Mouse (Mus musculus) forebrain, embryonic 13.5 days (tissue): ENCODE measurements around the gene Gm2174. TPM values are rescaled to one million over a fixed set of nuclear protein-coding genes. Genes with fewer than 3 reads are reported as not detected.

Experiments
- ATAC-seq: fragments of 200-750 bp; cut with Nextera tagmentation; 2 replicates; pipeline ENCODE4 v1.8.0; 2017
- H3K27ac ChIP-seq: fragments of 300-500 bp; sonication (generic); 2 replicates; pipeline ENCODE4 v1.5.1; 2015; ENCODE audit warnings: inconsistent platforms, mild to moderate bottlenecking, moderate library complexity
- H3K27me3 ChIP-seq: fragments of 300-500 bp; sonication (generic); 2 replicates; pipeline ENCODE4 v1.6.1; 2015; ENCODE audit warnings: mild to moderate bottlenecking, inconsistent platforms
- H3K36me3 ChIP-seq: fragments of 300-500 bp; sonication (generic); 2 replicates; pipeline ENCODE4 v1.6.1; 2015; ENCODE audit warnings: mild to moderate bottlenecking, inconsistent platforms; ENCODE audit not compliant: poor library complexity, severe bottlenecking
- H3K4me1 ChIP-seq: fragments of 300-500 bp; sonication (generic); 2 replicates; pipeline ENCODE4 v1.6.1; 2015; ENCODE audit warnings: inconsistent platforms
- H3K4me2 ChIP-seq: fragments of 300-500 bp; sonication (generic); 2 replicates; pipeline ENCODE4 v1.6.1; 2015; ENCODE audit warnings: inconsistent platforms, mild to moderate bottlenecking, moderate library complexity
- H3K4me3 ChIP-seq: fragments of 300-500 bp; sonication (generic); 2 replicates; pipeline ENCODE4 v1.5.1; 2015; ENCODE audit warnings: mild to moderate bottlenecking, inconsistent platforms
- H3K9ac ChIP-seq: fragments of 300-500 bp; sonication (generic); 2 replicates; pipeline ENCODE4 v1.6.1; 2015; ENCODE audit warnings: mild to moderate bottlenecking, inconsistent platforms
- H3K9me3 ChIP-seq: fragments of 300-500 bp; sonication (generic); replicated peaks from 2 replicates; pipeline ENCODE4 v1.6.1; 2016; ENCODE audit warnings: inconsistent platforms
- WGBS: fragments of 180-500 bp; shearing (Covaris S2); methylation state at CpG from one replicate; pipeline ENCODE4 v1.1.7; 2015; 5-methylcytosine and 5-hydroxymethylcytosine counted together
- polyA plus RNA-seq: library from polyadenylated mRNA; unstranded; fragments of >200 nt; fragmentation: Nextera tagmentation; extraction: Ambion mirVana; gene quantifications from 2 replicates; pipeline ENCODE4 v1.2.1, GENCODE M21; 2015

Gene Gm2174
- polyA plus RNA-seq, 1 experiment from 2014 or later: 1.4 TPM

GRCm38 (mm10) chrX:56456379-56456778 lies 8.6 kb downstream of the Gm2174 start:
- Histone ChIP-seq H3K4me3 (peak overlapping the region; percentile 56), H3K4me2 (peak overlapping the region; percentile 61), H3K9me3 (no peaks in the 10 kb centered on the region), H3K36me3 (no peaks in the 10 kb centered on the region), H3K27ac (peak overlapping the region; percentile 97), H3K27me3 (no peaks in the 10 kb centered on the region), H3K9ac (peak overlapping the region; percentile 75), H3K4me1 (no peaks in the 10 kb centered on the region; the same call in 1 of the 2 replicates)
- 21% methylated on average over 8 of the region's 8 CpGs for WGBS
- ATAC-seq: peak; percentile 28

DNA sequence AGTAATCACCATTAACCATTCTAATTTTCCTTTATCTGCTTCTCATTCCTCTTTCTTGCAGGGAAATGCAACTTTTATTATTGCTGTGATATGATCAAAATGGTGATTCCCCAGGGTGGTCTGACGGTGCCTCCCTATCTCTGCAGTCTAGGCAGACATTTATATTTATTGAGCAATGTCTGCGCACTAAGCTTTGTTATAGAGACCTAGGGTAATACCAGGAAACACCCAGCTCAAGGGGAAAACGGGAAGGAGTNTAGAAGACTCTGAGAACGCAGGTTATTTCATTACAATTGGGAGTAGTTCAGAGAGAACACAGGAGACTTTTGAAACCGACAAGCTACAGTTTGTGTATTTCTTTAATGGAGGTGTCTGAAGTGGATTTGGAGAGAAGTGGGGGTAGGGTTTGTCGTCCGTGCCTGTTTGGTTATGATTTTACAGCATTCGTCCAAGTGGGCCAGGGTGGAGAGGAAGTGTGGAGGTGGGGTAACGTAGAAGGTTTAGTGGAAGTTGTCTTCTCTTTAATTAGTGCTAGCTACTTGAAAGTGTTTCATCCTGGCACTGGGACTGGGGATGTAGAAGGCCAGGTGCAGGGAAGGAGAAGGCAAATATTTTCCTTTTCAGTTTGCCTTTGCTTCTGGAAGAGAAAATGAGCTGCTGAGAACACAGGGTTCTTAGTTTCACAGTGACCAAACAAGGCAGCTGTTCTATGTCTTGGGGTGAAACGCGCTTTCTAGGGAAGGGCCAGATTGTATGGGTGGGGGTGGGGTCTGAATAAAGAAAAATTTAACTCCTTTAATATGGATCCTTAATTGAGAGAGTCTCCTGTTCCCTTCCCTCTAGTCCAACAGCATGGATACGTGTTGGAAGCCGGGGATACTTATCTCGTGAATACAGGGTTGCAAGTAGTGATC lies 14.5 kb downstream of the Gm2174 start:
- no peak overlapping the region for H3K4me3 ChIP-seq
- H3K4me1 ChIP-seq: no peaks in the 10 kb centered on the region; the same call in 1 of the 2 replicates
- ATAC-seq: no peak
- H3K4me2 ChIP-seq: no peak overlapping the region
- 84% methylated on average over 14 of the region's 14 CpGs for WGBS
- H3K9ac ChIP-seq: no peak overlapping the region
- no peaks in the 10 kb centered on the region for H3K9me3 ChIP-seq
- H3K36me3 ChIP-seq: 0 out of 2 replicates have a peak, but pooled peaks cover 4% of the 10 kb centered on the region
- no peak overlapping the region for H3K27ac ChIP-seq
- H3K27me3 ChIP-seq: no peaks in the 10 kb centered on the region

GRCm38 (mm10) chrX:56464906-56465305 lies 17.1 kb downstream of the Gm2174 start:
- Histone ChIP-seq H3K4me1 (no peaks in the 10 kb centered on the region), H3K4me3 (no peak overlapping the region), H3K27ac (no peak overlapping the region), H3K4me2 (no peak overlapping the region), H3K9ac (no peak overlapping the region), H3K36me3 (0 out of 2 replicates have a peak, but pooled peaks cover 4% of the 10 kb centered on the region), H3K27me3 (no peaks in the 10 kb centered on the region), H3K9me3 (no peaks in the 10 kb centered on the region)
- ATAC-seq: no peak
- WGBS: 93% methylated on average over 1 of the region's 1 CpGs

- no peaks in the 10 kb centered on the region for H3K4me1 ChIP-seq
- no peak for ATAC-seq
- no peaks in the 10 kb centered on the region for H3K27me3 ChIP-seq
- H3K9me3 ChIP-seq: no peaks in the 10 kb centered on the region
- 78% methylated on average over 4 of the region's 4 CpGs for whole genome bisulfite sequencing
- H3K9ac ChIP-seq: no peak overlapping the region
- 0 out of 2 replicates have a peak, but pooled peaks cover 4% of the 10 kb centered on the region for H3K36me3 ChIP-seq
- no peak overlapping the region for H3K4me3 ChIP-seq
- no peak overlapping the region for H3K27ac ChIP-seq
- H3K4me2 ChIP-seq: no peak overlapping the region
Measured at GRCm38 (mm10) chrX:56467688-56468087, 19.9 kb downstream of the Gm2174 start.

GRCm38 (mm10) chrX:56468422-56468821 lies 20.7 kb downstream of the Gm2174 start:
- Histone ChIP-seq H3K27ac (no peak overlapping the region), H3K27me3 (no peaks in the 10 kb centered on the region), H3K9me3 (no peaks in the 10 kb centered on the region), H3K4me1 (no peaks in the 10 kb centered on the region), H3K9ac (no peak overlapping the region), H3K4me2 (no peak overlapping the region), H3K36me3 (0 out of 2 replicates have a peak, but pooled peaks cover 4% of the 10 kb centered on the region), H3K4me3 (no peak overlapping the region)
- no peak for ATAC-seq
- 50% methylated on average over 6 of the region's 6 CpGs for WGBS

DNA sequence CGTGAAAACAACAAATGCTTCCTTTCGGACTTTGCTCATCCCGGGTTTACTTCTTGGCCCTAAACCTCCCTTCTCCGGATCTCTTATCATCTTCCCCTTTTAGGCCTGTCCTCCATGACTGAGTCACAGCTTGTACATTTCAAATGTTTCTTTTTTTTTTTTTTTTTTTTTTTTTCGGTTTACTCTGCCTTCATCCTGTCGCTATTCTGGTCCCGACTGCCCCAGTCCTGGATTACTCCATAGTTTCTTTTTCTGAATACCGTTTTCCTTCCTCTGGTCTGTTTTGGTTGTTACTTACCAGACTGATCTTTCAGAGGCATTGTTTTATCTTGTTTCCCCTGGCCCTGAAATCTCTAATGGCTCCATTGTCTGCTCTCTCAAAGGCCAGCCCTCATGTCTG lies 26.3 kb downstream of the Gm2174 start:
- no peak overlapping the region for H3K27ac ChIP-seq
- ATAC-seq: no peak
- 60% methylated on average over 8 of the region's 8 CpGs for WGBS
- H3K4me1 ChIP-seq: no peaks in the 10 kb centered on the region
- no peak overlapping the region for H3K9ac ChIP-seq
- no peaks in the 10 kb centered on the region for H3K36me3 ChIP-seq
- H3K27me3 ChIP-seq: no peaks in the 10 kb centered on the region
- H3K9me3 ChIP-seq: no peaks in the 10 kb centered on the region
- no peak overlapping the region for H3K4me2 ChIP-seq
- no peak overlapping the region for H3K4me3 ChIP-seq

DNA sequence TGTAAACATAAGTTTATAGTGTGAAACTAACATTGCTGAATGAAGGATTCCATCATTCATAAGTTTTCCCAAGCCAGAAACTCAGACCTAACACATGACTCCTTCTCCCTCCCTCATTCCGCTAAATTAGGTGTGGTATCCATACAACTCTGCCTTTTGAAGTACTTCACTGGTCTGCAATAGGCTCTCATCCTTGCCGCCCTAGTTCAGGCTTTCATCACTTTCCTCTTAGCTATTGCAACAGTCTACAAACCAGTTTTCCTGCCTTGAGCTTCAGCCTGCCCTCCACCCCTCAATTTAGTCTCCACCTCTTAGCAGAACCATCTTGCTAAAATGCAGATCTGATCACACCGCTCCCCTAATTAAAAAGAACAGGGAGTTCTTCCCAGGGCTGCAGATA lies 29.8 kb downstream of the Gm2174 start:
- no peaks in the 10 kb centered on the region for H3K9me3 ChIP-seq

GRCm38 (mm10) chrX:56481906-56482305 lies 34.1 kb downstream of the Gm2174 start:
- Histone ChIP-seq H3K27ac (no peak overlapping the region), H3K36me3 (peaks cover 3% of the 10 kb centered on the region; the same call in 1 of the 2 replicates), H3K4me1 (no peaks in the 10 kb centered on the region), H3K27me3 (no peaks in the 10 kb centered on the region), H3K9me3 (no peaks in the 10 kb centered on the region), H3K9ac (no peak overlapping the region), H3K4me3 (no peak overlapping the region), H3K4me2 (no peak overlapping the region)
- ATAC-seq: no peak
- WGBS: 72% methylated on average over 3 of the region's 3 CpGs

More for the DNA sequence above, 29.8 kb downstream of the Gm2174 start:
- Histone ChIP-seq H3K9ac (no peak overlapping the region), H3K4me3 (no peak overlapping the region), H3K27ac (no peak overlapping the region), H3K36me3 (no peaks in the 10 kb centered on the region; the same call in 1 of the 2 replicates), H3K27me3 (no peaks in the 10 kb centered on the region), H3K4me1 (no peaks in the 10 kb centered on the region), H3K4me2 (no peak overlapping the region)
- no peak for ATAC-seq
- WGBS: 87% methylated on average over 3 of the region's 3 CpGs

GRCm38 (mm10) chrX:56489758-56490157 lies 42.0 kb downstream of the Gm2174 start:
- Histone ChIP-seq H3K9ac (no peak overlapping the region), H3K27ac (no peak overlapping the region), H3K4me1 (no peaks in the 10 kb centered on the region), H3K9me3 (no peaks in the 10 kb centered on the region), H3K36me3 (no peaks in the 10 kb centered on the region), H3K27me3 (no peaks in the 10 kb centered on the region), H3K4me3 (no peak overlapping the region), H3K4me2 (no peak overlapping the region)
- ATAC-seq: no peak
- WGBS: 12% methylated on average over 1 of the region's 1 CpGs

- WGBS: 85% methylated on average over 7 of the region's 7 CpGs
- no peak overlapping the region for H3K4me3 ChIP-seq
- no peak for ATAC-seq
Measured at GRCm38 (mm10) chrX:56497241-56497640, 49.5 kb downstream of the Gm2174 start.

More at GRCm38 (mm10) chrX:56497241-56497640, 49.5 kb downstream of the Gm2174 start:
- no peaks in the 10 kb centered on the region for H3K9me3 ChIP-seq
- no peaks in the 10 kb centered on the region for H3K27me3 ChIP-seq
- H3K4me1 ChIP-seq: no peaks in the 10 kb centered on the region
- no peak overlapping the region for H3K4me2 ChIP-seq
- H3K27ac ChIP-seq: no peak overlapping the region
- no peak overlapping the region for H3K9ac ChIP-seq
- 0 out of 2 replicates have a peak, but pooled peaks cover 6% of the 10 kb centered on the region for H3K36me3 ChIP-seq
